Mouse (Mus musculus): ENCODE measurements around the gene Hebp1.

Hebp1 gene

GRCm38 (mm10) chr6:135197921-135198532 lies at the start of gene Hebp1, which contains the start of gene Fam234b:
Gene Hebp1, minus strand, starts transcription at chr6:135198022.
Gene Fam234b, plus strand, starts transcription at chr6:135197977.
- DNase-seq (ENCODE audit: low read depth, low spot score) = peak; percentile 79

GRCm38 (mm10) chr6:135245586-135245985 lies 47.8 kb upstream of the Hebp1 start:
- no peak for DNase-seq (ENCODE audit: low read depth, low spot score)

- DNase-seq (ENCODE audit: low read depth, low spot score) = no peak
Observed at GRCm38 (mm10) chr6:135240361-135240760, 42.5 kb upstream of the Hebp1 start.

- DNase-seq (ENCODE audit: low read depth, low spot score) = no peak
Observed at GRCm38 (mm10) chr6:135238211-135238610, 40.4 kb upstream of the Hebp1 start.

GRCm38 (mm10) chr6:135237326-135237725 lies 39.5 kb upstream of the Hebp1 start:
- DNase-seq (ENCODE audit: low read depth, low spot score) = no peak

GRCm38 (mm10) chr6:135236576-135236975 lies 38.8 kb upstream of the Hebp1 start:
- no peak for DNase-seq (ENCODE audit: low read depth, low spot score)

GRCm38 (mm10) chr6:135235742-135236141 lies 37.9 kb upstream of the Hebp1 start:
- DNase-seq (ENCODE audit: low read depth, low spot score) = no peak

GRCm38 (mm10) chr6:135232443-135233182 lies 34.8 kb upstream of the Hebp1 start:
- no peak for DNase-seq (ENCODE audit: low read depth, low spot score)

GRCm38 (mm10) chr6:135230586-135230985 lies 32.8 kb upstream of the Hebp1 start:
- DNase-seq (ENCODE audit: low read depth, low spot score) = no peak

GRCm38 (mm10) chr6:135228465-135228941 lies 30.7 kb upstream of the Hebp1 start:
- DNase-seq (ENCODE audit: low read depth, low spot score) = no peak

GRCm38 (mm10) chr6:135223786-135224416 lies 26.1 kb upstream of the Hebp1 start:
- peak; percentile 25 for DNase-seq (ENCODE audit: low read depth, low spot score)

- DNase-seq (ENCODE audit: low read depth, low spot score) = no peak
Observed at GRCm38 (mm10) chr6:135219916-135220315, 22.1 kb upstream of the Hebp1 start.

GRCm38 (mm10) chr6:135218330-135218729 lies 20.5 kb upstream of the Hebp1 start:
- DNase-seq (ENCODE audit: low read depth, low spot score) = no peak

- no peak for DNase-seq (ENCODE audit: low read depth, low spot score)
Observed at GRCm38 (mm10) chr6:135212666-135213065, 14.8 kb upstream of the Hebp1 start.

- no peak for DNase-seq (ENCODE audit: low read depth, low spot score)
Observed at GRCm38 (mm10) chr6:135211169-135211568, 13.3 kb upstream of the Hebp1 start.

GRCm38 (mm10) chr6:135206909-135207308 lies 9.1 kb upstream of the Hebp1 start:
- DNase-seq (ENCODE audit: low read depth, low spot score) = no peak

GRCm38 (mm10) chr6:135205802-135206201 lies 8.0 kb upstream of the Hebp1 start:
- DNase-seq (ENCODE audit: low read depth, low spot score) = no peak

GRCm38 (mm10) chr6:135204869-135205268 lies 7.0 kb upstream of the Hebp1 start:
- DNase-seq (ENCODE audit: low read depth, low spot score) = no peak

GRCm38 (mm10) chr6:135203737-135204136 lies 5.9 kb upstream of the Hebp1 start:
- no peak for DNase-seq (ENCODE audit: low read depth, low spot score)

- no peak for DNase-seq (ENCODE audit: low read depth, low spot score)
Observed at GRCm38 (mm10) chr6:135202668-135203067, 4.8 kb upstream of the Hebp1 start.

GRCm38 (mm10) chr6:135200122-135200957 lies 2.5 kb upstream of the Hebp1 start:
- no peak for DNase-seq (ENCODE audit: low read depth, low spot score)

- no peak for DNase-seq (ENCODE audit: low read depth, low spot score)
Observed at GRCm38 (mm10) chr6:135198726-135199125, 904 bp upstream of the Hebp1 start.
